Mouse (Mus musculus): ENCODE measurements around the gene Pkd2l1.

- TF ChIP-seq CTCF (conservative IDR thresholded peaks at IDR 0.05; ENCODE audit: low read length) (no peak), POU5F1 (IDR thresholded peaks at IDR 0.05; ENCODE audit: borderline replicate concordance, low read length) (no peak), NANOG (IDR thresholded peaks at IDR 0.05; ENCODE audit: borderline replicate concordance, low read length) (no peak)
Measured at GRCm38 (mm10) chr19:44203015-44203564, 10.8 kb upstream of the Pkd2l1 start, which contains the start of gene Scd3.
